Mouse (Mus musculus) embryonic fibroblast, embryonic 13.5 days (primary cell): ENCODE measurements around the gene Dhh.
A peak's percentile ranks its signal among the peaks of the same experiment; 100 is the strongest.

ENCODE experiments used
- CTCF ChIP-seq: IDR thresholded peaks from 2 replicates; pipeline ENCODE4 v1.5.1; 2011; ENCODE audit warnings: mild to moderate bottlenecking, control low read depth, low read length, moderate library complexity, borderline replicate concordance; ENCODE audit not compliant: insufficient read depth
- POLR2A ChIP-seq: IDR thresholded peaks from 2 replicates; pipeline ENCODE4 v1.6.1; 2011; ENCODE audit warnings: low read depth, mild to moderate bottlenecking, control low read depth, low read length, moderate library complexity

- TF ChIP-seq CTCF (no peak), POLR2A (peak; percentile 48)
These were observed 17.2 kb downstream of the Dhh start for GRCm38 (mm10) chr15:98880978-98881655.
